Mouse (Mus musculus): ENCODE data around the gene Primpol. TPM values are rescaled to one million over a fixed set of nuclear protein-coding genes. Genes with fewer than 3 reads are reported as not detected.

Primpol gene
- total RNA-seq, 2 experiments from 2014 or later: 7.5 to 19.2 TPM

Other genes with a start within 250 kb of the Primpol start
- gene Acsl1, start 146.2 kb downstream of the Primpol start, total RNA-seq (2015): 51.0 and 67.3 TPM in 2 replicates
- 97.1 and 125 TPM in 2 replicates for gene Acsl1, start 146.2 kb downstream of the Primpol start, total RNA-seq (2017)
- 21.0 and 25.9 TPM in 2 replicates for gene Cenpu, start 65.2 kb downstream of the Primpol start, total RNA-seq (2015)
- gene Cenpu, start 65.2 kb downstream of the Primpol start, total RNA-seq (2017): 30.1 and 70.6 TPM in 2 replicates
- gene Casp3, start 79 bp upstream of the Primpol start, total RNA-seq (2015): 40.0 and 41.8 TPM in 2 replicates
- gene Casp3, start 79 bp upstream of the Primpol start, total RNA-seq (2017): 74.2 and 88.3 TPM in 2 replicates
- gene Irf2, start 122.5 kb upstream of the Primpol start, total RNA-seq (2015): 152 and 154 TPM in 2 replicates
- gene Irf2, start 122.5 kb upstream of the Primpol start, total RNA-seq (2017): 37.9 and 77.9 TPM in 2 replicates

All from megakaryocyte, adult 5-6 weeks (primary cell).